Mouse (Mus musculus) liver, adult 2 months (tissue): ENCODE measurements around the gene Bet1.

Experiments used
- CTCF ChIP-seq: fragments of 200-500 bp; IDR thresholded peaks from 2 replicates; pipeline ENCODE4 v1.5.1; 2011; ENCODE audit warnings: low read depth, low read length, control low read depth
- POLR2A ChIP-seq: fragments of 200-500 bp; IDR thresholded peaks from 2 replicates; pipeline ENCODE4 v1.6.1; 2011; ENCODE audit warnings: low read length, control low read depth; ENCODE audit not compliant: insufficient read depth; ENCODE audit errors: extremely low read depth

DNA sequence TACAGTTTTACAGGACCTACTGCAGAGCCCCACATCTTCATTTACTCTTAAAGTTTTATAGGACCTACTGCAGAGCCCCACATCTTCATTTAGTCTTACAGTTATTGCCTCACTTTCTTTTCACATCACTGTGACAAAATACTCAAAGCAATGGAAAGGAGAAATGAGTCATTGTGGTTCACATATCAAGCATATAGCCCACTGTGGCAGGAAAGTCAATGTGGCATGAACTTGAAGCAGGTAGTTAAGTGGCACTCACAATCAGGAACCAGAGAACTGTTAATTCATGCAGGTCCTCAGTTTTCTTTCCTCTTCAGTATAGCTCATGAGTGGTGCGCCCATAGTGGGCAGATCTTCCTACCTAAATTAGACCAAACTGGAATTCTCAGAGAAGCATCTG, 39.6 kb downstream of the Bet1 start:
- TF ChIP-seq POLR2A, result no peak
- no peak for TF ChIP-seq CTCF
